Mouse (Mus musculus) sigmoid colon, adult 10 weeks (tissue): ENCODE measurements around the gene Orc4. TPM values are rescaled to one million over a fixed set of nuclear protein-coding genes. Genes with fewer than 3 reads are reported as not detected.

ENCODE experiments used
- polyA plus RNA-seq: library from polyadenylated mRNA; stranded (reverse); fragments of 350-450 nt; fragmentation: Illumina TruSeq; extraction: RNeasy Lipid Tissue Mini Kit (QIAGEN cat#74804); gene quantifications from one replicate; pipeline ENCODE4 v1.2.3, GENCODE M21; 2014; ENCODE audit warnings: low read depth, low replicate concordance

The Orc4 gene
- polyA plus RNA-seq = 283 TPM

DNA sequence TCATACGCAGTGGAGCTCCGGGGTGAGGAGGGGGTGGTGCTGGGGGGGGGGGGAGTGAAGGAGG, at the start of gene Orc4:
Orc4 (minus strand) TSS at position 26 of the 64 bp plus-strand sequence.

DNA sequence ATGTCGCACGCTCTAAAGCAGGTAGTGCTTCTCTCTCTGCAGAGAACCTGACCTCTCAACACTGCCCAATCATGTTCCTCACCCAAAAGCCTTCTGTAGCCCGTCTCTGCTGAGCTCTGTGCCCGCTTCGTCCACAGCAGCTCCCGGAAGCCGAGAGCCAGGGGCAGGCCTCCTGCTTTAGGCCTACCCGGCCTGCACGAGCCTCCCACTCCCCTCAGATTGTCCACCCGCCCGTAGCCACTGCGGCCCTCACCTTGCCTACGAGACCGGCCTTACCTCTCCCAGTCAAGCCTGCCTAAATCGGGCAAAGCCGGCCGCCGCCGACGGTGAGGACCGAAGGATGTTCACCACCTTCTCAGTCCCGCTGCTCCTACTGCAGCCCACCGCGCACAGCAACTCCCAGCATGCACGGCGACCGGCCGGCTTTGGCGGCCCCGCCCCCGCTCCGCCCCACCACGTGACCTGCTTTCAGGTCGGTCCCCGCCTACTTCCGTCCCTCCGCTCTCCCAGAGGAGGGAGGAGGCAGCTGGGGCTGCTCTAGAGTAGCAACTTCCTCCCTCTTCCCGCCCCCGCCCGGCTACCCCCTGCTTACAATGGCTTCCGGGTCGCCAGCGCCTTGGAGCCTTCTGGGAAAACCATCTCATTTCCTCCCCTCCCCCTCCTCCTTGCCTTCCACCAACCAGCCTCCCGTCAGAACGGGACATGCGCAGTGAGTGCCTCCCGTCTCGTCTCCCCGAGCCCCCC, 1.1 kb downstream of the Orc4 start, which contains the start of gene Mbd5:
Mbd5 (plus strand) TSS at position 668 of the 744 bp plus-strand sequence.

Other genes starting within 250 kb of the Orc4 start
- gene Acvr2a, start 136.2 kb downstream of the Orc4 start, polyA plus RNA-seq = 83.9 TPM
- 37.8 TPM for gene Mbd5, start 769 bp downstream of the Orc4 start, polyA plus RNA-seq